Mouse (Mus musculus): ENCODE data around the gene Zc3h18. TPM values are rescaled to one million over a fixed set of nuclear protein-coding genes. Genes with fewer than 3 reads are reported as not detected.

The Zc3h18 gene
- polyA plus RNA-seq, 1 experiment from 2014 or later, result 32.4 TPM

- Histone ChIP-seq H3K4me3 (replicated peaks; ENCODE audit: low read length) (no peak overlapping the region), H3K27me3 (ENCODE audit: control insufficient read depth, insufficient read depth, low read length) (no peaks in the 10 kb centered on the region), H3K9me3 (replicated peaks; ENCODE audit: control insufficient read depth, low read length) (no peaks in the 10 kb centered on the region), H3K36me3 (ENCODE audit: control insufficient read depth, insufficient read depth, low read length) (no peaks in the 10 kb centered on the region), H3K4me1 (ENCODE audit: control insufficient read depth, insufficient read depth, low read length) (0 out of 2 replicates have a peak, but pooled peaks cover 4% of the 10 kb centered on the region), H3K9ac (ENCODE audit: low read length) (no peak overlapping the region), H3K27ac (ENCODE audit: low read length) (no peak overlapping the region), H3K4me2 (ENCODE audit: low read depth, low read length) (no peak overlapping the region)
- ATAC-seq (ENCODE audit: insufficient read depth, low FRiP score), result no peak
- 73% methylated on average over 9 of the region's 9 CpGs for WGBS
Measured at GRCm38 (mm10) chr8:122426145-122426544, 49.7 kb downstream of the Zc3h18 start.

- Histone ChIP-seq H3K9me3 (replicated peaks; ENCODE audit: control insufficient read depth, low read length) (no peaks in the 10 kb centered on the region), H3K27me3 (ENCODE audit: control insufficient read depth, insufficient read depth, low read length) (no peaks in the 10 kb centered on the region), H3K27ac (ENCODE audit: low read length) (no peak overlapping the region), H3K4me3 (replicated peaks; ENCODE audit: low read length) (no peak overlapping the region), H3K36me3 (ENCODE audit: control insufficient read depth, insufficient read depth, low read length) (no peaks in the 10 kb centered on the region), H3K4me2 (ENCODE audit: low read depth, low read length) (no peak overlapping the region), H3K4me1 (ENCODE audit: control insufficient read depth, insufficient read depth, low read length) (peaks cover 12% of the 10 kb centered on the region), H3K9ac (ENCODE audit: low read length) (no peak overlapping the region)
- ATAC-seq (ENCODE audit: insufficient read depth, low FRiP score), result no peak
- WGBS, result 80% methylated on average over 7 of the region's 7 CpGs
Measured at GRCm38 (mm10) chr8:122427607-122428006, 51.2 kb downstream of the Zc3h18 start.

- WGBS, result 87% methylated on average over 9 of the region's 9 CpGs
- no peaks in the 10 kb centered on the region for H3K9me3 ChIP-seq (replicated peaks; ENCODE audit: control insufficient read depth, low read length)
- H3K27me3 ChIP-seq (ENCODE audit: control insufficient read depth, insufficient read depth, low read length), result no peaks in the 10 kb centered on the region
- no peak overlapping the region for H3K27ac ChIP-seq (ENCODE audit: low read length)
- no peak overlapping the region for H3K9ac ChIP-seq (ENCODE audit: low read length)
- H3K4me2 ChIP-seq (ENCODE audit: low read depth, low read length), result no peak overlapping the region
- no peak for ATAC-seq (ENCODE audit: insufficient read depth, low FRiP score)
- peaks cover 16% of the 10 kb centered on the region for H3K4me1 ChIP-seq (ENCODE audit: control insufficient read depth, insufficient read depth, low read length)
- no peaks in the 10 kb centered on the region for H3K36me3 ChIP-seq (ENCODE audit: control insufficient read depth, insufficient read depth, low read length)
- no peak overlapping the region for H3K4me3 ChIP-seq (replicated peaks; ENCODE audit: low read length)
Measured at GRCm38 (mm10) chr8:122428163-122428562, 51.8 kb downstream of the Zc3h18 start.

GRCm38 (mm10) chr8:122430058-122430636, 53.7 kb downstream of the Zc3h18 start:
- WGBS, result 77% methylated on average over 10 of the region's 10 CpGs

GRCm38 (mm10) chr8:122430646-122431045, 54.2 kb downstream of the Zc3h18 start:
- WGBS, result 76% methylated on average over 3 of the region's 3 CpGs
- 0 out of 2 replicates have a peak, but pooled peaks cover 4% of the 10 kb centered on the region for H3K36me3 ChIP-seq (ENCODE audit: control insufficient read depth, insufficient read depth, low read length)
- peaks cover 13% of the 10 kb centered on the region for H3K4me1 ChIP-seq (ENCODE audit: control insufficient read depth, insufficient read depth, low read length)
- peak overlapping the region; percentile 16; the same call in 1 of the 2 replicates for H3K9ac ChIP-seq (ENCODE audit: low read length)
- H3K4me2 ChIP-seq (ENCODE audit: low read depth, low read length), result no peak overlapping the region
- H3K4me3 ChIP-seq (replicated peaks; ENCODE audit: low read length), result no peak overlapping the region
- no peaks in the 10 kb centered on the region for H3K27me3 ChIP-seq (ENCODE audit: control insufficient read depth, insufficient read depth, low read length)
- H3K9me3 ChIP-seq (replicated peaks; ENCODE audit: control insufficient read depth, low read length), result no peaks in the 10 kb centered on the region; the same call in 1 of the 2 replicates
- no peak for ATAC-seq (ENCODE audit: insufficient read depth, low FRiP score)
- peak overlapping the region; percentile 36; the same call in 1 of the 2 replicates for H3K27ac ChIP-seq (ENCODE audit: low read length)

More at GRCm38 (mm10) chr8:122430058-122430636, 53.7 kb downstream of the Zc3h18 start:
- Histone ChIP-seq H3K4me1 (ENCODE audit: control insufficient read depth, insufficient read depth, low read length) (peaks cover 13% of the 10 kb centered on the region), H3K27me3 (ENCODE audit: control insufficient read depth, insufficient read depth, low read length) (no peaks in the 10 kb centered on the region), H3K9me3 (replicated peaks; ENCODE audit: control insufficient read depth, low read length) (no peaks in the 10 kb centered on the region), H3K27ac (ENCODE audit: low read length) (peak overlapping the region; percentile 36; the same call in 1 of the 2 replicates), H3K4me2 (ENCODE audit: low read depth, low read length) (no peak overlapping the region), H3K4me3 (replicated peaks; ENCODE audit: low read length) (no peak overlapping the region), H3K9ac (ENCODE audit: low read length) (0 out of 2 replicates have a peak overlapping the region, but pooled peaks have one; percentile 16), H3K36me3 (ENCODE audit: control insufficient read depth, insufficient read depth, low read length) (0 out of 2 replicates have a peak, but pooled peaks cover under 1% of the 10 kb centered on the region)
- ATAC-seq (ENCODE audit: insufficient read depth, low FRiP score), result no peak

- 23% methylated on average over 18 of the region's 18 CpGs for WGBS
- H3K27ac ChIP-seq (ENCODE audit: low read length), result peak overlapping the region; percentile 86
- peak overlapping the region; percentile 65 for H3K4me3 ChIP-seq (replicated peaks; ENCODE audit: low read length)
- H3K4me2 ChIP-seq (ENCODE audit: low read depth, low read length), result peak overlapping the region; percentile 83
- H3K27me3 ChIP-seq (ENCODE audit: control insufficient read depth, insufficient read depth, low read length), result no peaks in the 10 kb centered on the region
- H3K9ac ChIP-seq (ENCODE audit: low read length), result peak overlapping the region; percentile 86
- H3K9me3 ChIP-seq (replicated peaks; ENCODE audit: control insufficient read depth, low read length), result no peaks in the 10 kb centered on the region; the same call in 1 of the 2 replicates
- ATAC-seq (ENCODE audit: insufficient read depth, low FRiP score), result peak; percentile 9; the same call in 1 of the 2 replicates
- H3K4me1 ChIP-seq (ENCODE audit: control insufficient read depth, insufficient read depth, low read length), result peaks cover 13% of the 10 kb centered on the region
- H3K36me3 ChIP-seq (ENCODE audit: control insufficient read depth, insufficient read depth, low read length), result 0 out of 2 replicates have a peak, but pooled peaks cover 4% of the 10 kb centered on the region
Measured at GRCm38 (mm10) chr8:122431694-122432442, 55.5 kb downstream of the Zc3h18 start.

- peaks cover 13% of the 10 kb centered on the region for H3K4me1 ChIP-seq (ENCODE audit: control insufficient read depth, insufficient read depth, low read length)
- H3K4me3 ChIP-seq (replicated peaks; ENCODE audit: low read length), result peak within 1 kb of the TSS; percentile 65
- no peaks in the 10 kb centered on the region for H3K27me3 ChIP-seq (ENCODE audit: control insufficient read depth, insufficient read depth, low read length)
- peak within 1 kb of the TSS; percentile 86 for H3K27ac ChIP-seq (ENCODE audit: low read length)
- 2% methylated on average over 45 of the region's 45 CpGs for WGBS
- peak; percentile 88 for ATAC-seq (ENCODE audit: insufficient read depth, low FRiP score)
- 0 out of 2 replicates have a peak, but pooled peaks cover 4% of the 10 kb centered on the region for H3K36me3 ChIP-seq (ENCODE audit: control insufficient read depth, insufficient read depth, low read length)
- no peaks in the 10 kb centered on the region; the same call in 1 of the 2 replicates for H3K9me3 ChIP-seq (replicated peaks; ENCODE audit: control insufficient read depth, low read length)
- H3K4me2 ChIP-seq (ENCODE audit: low read depth, low read length), result peak within 1 kb of the TSS; percentile 83
- peak within 1 kb of the TSS; percentile 86 for H3K9ac ChIP-seq (ENCODE audit: low read length)
Measured at GRCm38 (mm10) chr8:122432443-122433268, 56.2 kb downstream of the Zc3h18 start, which contains the start of gene Cyba. Gene Cyba (minus strand): TSS chr8:122432930.

- H3K4me3 ChIP-seq (replicated peaks; ENCODE audit: low read length), result peak overlapping the region; percentile 65
- 58% methylated on average over 11 of the region's 11 CpGs for WGBS
- 0 out of 2 replicates have a peak, but pooled peaks have one; percentile 0 for ATAC-seq (ENCODE audit: insufficient read depth, low FRiP score)
Measured at GRCm38 (mm10) chr8:122433269-122433905, 57.0 kb downstream of the Zc3h18 start.

More at GRCm38 (mm10) chr8:122433269-122433905, 57.0 kb downstream of the Zc3h18 start:
- Histone ChIP-seq H3K4me1 (ENCODE audit: control insufficient read depth, insufficient read depth, low read length) (peaks cover 19% of the 10 kb centered on the region), H3K9me3 (replicated peaks; ENCODE audit: control insufficient read depth, low read length) (no peaks in the 10 kb centered on the region; the same call in 1 of the 2 replicates), H3K4me2 (ENCODE audit: low read depth, low read length) (peak overlapping the region; percentile 83), H3K36me3 (ENCODE audit: control insufficient read depth, insufficient read depth, low read length) (0 out of 2 replicates have a peak, but pooled peaks cover 4% of the 10 kb centered on the region), H3K27ac (ENCODE audit: low read length) (peak overlapping the region; percentile 86; the same call in 1 of the 2 replicates), H3K27me3 (ENCODE audit: control insufficient read depth, insufficient read depth, low read length) (no peaks in the 10 kb centered on the region), H3K9ac (ENCODE audit: low read length) (peak overlapping the region; percentile 86)

All from stomach, embryonic 16.5 days (tissue).